Mouse (Mus musculus) myocyte (in vitro differentiated cells): ENCODE measurements around the gene Cbs.

Source experiments
- E2F4 ChIP-seq: IDR thresholded peaks from one replicate; pipeline ENCODE4 v1.6.1; 2011; ENCODE audit warnings: mild to moderate bottlenecking, control low read depth, moderate library complexity; ENCODE audit not compliant: insufficient read depth
- POLR2A ChIP-seq: IDR thresholded peaks from one replicate; pipeline ENCODE4 v1.6.1; 2011; ENCODE audit warnings: low read depth, mild to moderate bottlenecking, control low read depth, moderate library complexity; ENCODE audit not compliant: insufficient read length

- no peak for TF ChIP-seq POLR2A
- no peak for TF ChIP-seq E2F4
Measured at GRCm38 (mm10) chr17:31597957-31598356, 39.1 kb downstream of the Cbs start.
